Mouse (Mus musculus) embryonic fibroblast, embryonic 13.5 days (primary cell): ENCODE results near the gene Zfhx2. TPM values are rescaled to one million over a fixed set of nuclear protein-coding genes. Genes with fewer than 3 reads are reported as not detected.

Experiments used
- H3K27ac ChIP-seq: 2 replicates; pipeline ENCODE4 v1.5.1; 2012; ENCODE audit warnings: low read length, control low read depth, inconsistent platforms; ENCODE audit not compliant: insufficient read depth
- H3K4me1 ChIP-seq: 2 replicates; pipeline ENCODE4 v1.6.1; 2011; ENCODE audit warnings: low read length; ENCODE audit not compliant: control insufficient read depth, insufficient read depth
- H3K4me3 ChIP-seq: 2 replicates; pipeline ENCODE4 v1.5.1; 2011; ENCODE audit warnings: mild to moderate bottlenecking, control low read depth, low read length; ENCODE audit not compliant: insufficient read depth
- CTCF ChIP-seq: IDR thresholded peaks from 2 replicates; pipeline ENCODE4 v1.5.1; 2011; ENCODE audit warnings: mild to moderate bottlenecking, control low read depth, low read length, moderate library complexity, borderline replicate concordance; ENCODE audit not compliant: insufficient read depth
- POLR2A ChIP-seq: IDR thresholded peaks from 2 replicates; pipeline ENCODE4 v1.6.1; 2011; ENCODE audit warnings: low read depth, mild to moderate bottlenecking, control low read depth, low read length, moderate library complexity
- polyA plus RNA-seq: library from polyadenylated mRNA; stranded (reverse); fragments of >200 nt; gene quantifications from 2 replicates; pipeline ENCODE4 v1.2.4, GENCODE M21; 2011; ENCODE audit warnings: low read depth; ENCODE audit not compliant: missing spikeins, insufficient read length

The Zfhx2 gene
- polyA plus RNA-seq, result 1.9 and 3.5 TPM in 2 replicates

GRCm38 (mm10) chr14:55092011-55092577, at the start of gene Zfhx2:
Gene Zfhx2, minus strand, starts transcription at chr14:55092324.
- TF ChIP-seq CTCF (no peak), POLR2A (peak; percentile 47)
- peak within 1 kb of the TSS; percentile 76 for H3K4me3 ChIP-seq
- no peaks in the 10 kb centered on the region for H3K4me1 ChIP-seq
- no peak within 1 kb of the TSS for H3K27ac ChIP-seq

GRCm38 (mm10) chr14:55139313-55139712, 47.2 kb upstream of the Zfhx2 start:
- no peaks in the 10 kb centered on the region for H3K4me1 ChIP-seq
- no peak overlapping the region for H3K4me3 ChIP-seq
- TF ChIP-seq CTCF (no peak), POLR2A (no peak)
- H3K27ac ChIP-seq, result no peak overlapping the region

- H3K4me1 ChIP-seq, result no peaks in the 10 kb centered on the region
- H3K4me3 ChIP-seq, result no peak overlapping the region
- TF ChIP-seq POLR2A (no peak), CTCF (no peak)
- H3K27ac ChIP-seq, result no peak overlapping the region
These were observed 43.6 kb upstream of the Zfhx2 start for GRCm38 (mm10) chr14:55135676-55136075.

GRCm38 (mm10) chr14:55126521-55126920, 34.4 kb upstream of the Zfhx2 start:
- H3K4me3 ChIP-seq, result no peak overlapping the region
- no peaks in the 10 kb centered on the region for H3K4me1 ChIP-seq
- H3K27ac ChIP-seq, result no peak overlapping the region
- TF ChIP-seq POLR2A (no peak), CTCF (no peak)

GRCm38 (mm10) chr14:55125711-55126110, 33.6 kb upstream of the Zfhx2 start:
- H3K4me1 ChIP-seq, result no peaks in the 10 kb centered on the region
- no peak for TF ChIP-seq POLR2A
- no peak for TF ChIP-seq CTCF
- no peak overlapping the region for H3K27ac ChIP-seq
- H3K4me3 ChIP-seq, result no peak overlapping the region

GRCm38 (mm10) chr14:55122359-55122758, 30.2 kb upstream of the Zfhx2 start:
- Histone ChIP-seq H3K27ac (no peak overlapping the region), H3K4me1 (no peaks in the 10 kb centered on the region), H3K4me3 (no peak overlapping the region)
- TF ChIP-seq POLR2A, result no peak

- Histone ChIP-seq H3K27ac (no peak overlapping the region), H3K4me3 (no peak overlapping the region), H3K4me1 (no peaks in the 10 kb centered on the region)
- TF ChIP-seq POLR2A, result no peak
- TF ChIP-seq CTCF, result peak; percentile 58; the same call in 1 of the 2 replicates
These were observed 29.8 kb upstream of the Zfhx2 start for GRCm38 (mm10) chr14:55121947-55122346.

GRCm38 (mm10) chr14:55119421-55120134, 27.5 kb upstream of the Zfhx2 start:
- Histone ChIP-seq H3K4me1 (no peaks in the 10 kb centered on the region), H3K4me3 (no peak overlapping the region), H3K27ac (no peak overlapping the region)
- TF ChIP-seq POLR2A (no peak), CTCF (no peak)

GRCm38 (mm10) chr14:55118852-55119251, 26.7 kb upstream of the Zfhx2 start:
- Histone ChIP-seq H3K27ac (no peak overlapping the region), H3K4me3 (no peak overlapping the region), H3K4me1 (no peaks in the 10 kb centered on the region; the same call in 1 of the 2 replicates)
- TF ChIP-seq CTCF (no peak), POLR2A (no peak)

- Histone ChIP-seq H3K4me1 (no peaks in the 10 kb centered on the region; the same call in 1 of the 2 replicates), H3K4me3 (no peak within 1 kb of the TSS), H3K27ac (no peak within 1 kb of the TSS)
- no peak for TF ChIP-seq POLR2A
These were observed 24.5 kb upstream of the Zfhx2 start, which contains the start of gene Jph4 for GRCm38 (mm10) chr14:55116425-55117200. Gene Jph4, minus strand, starts transcription at chr14:55116935.
